Mouse (Mus musculus): ENCODE measurements at regions not wholly inside any gene's neighbourhood (a gene's known extent, or its start where the extent isn't known, plus 50 kb on each side); places are given as distances from the start of the nearest gene placed in this dataset.
A peak's percentile ranks its signal among the peaks of the same experiment; 100 is the strongest.
"Not testable (repeated sequence)": the region's sequence is repeated elsewhere in the genome, so short reads cannot be mapped to it uniquely, and the experiment has no call there.

DNA sequence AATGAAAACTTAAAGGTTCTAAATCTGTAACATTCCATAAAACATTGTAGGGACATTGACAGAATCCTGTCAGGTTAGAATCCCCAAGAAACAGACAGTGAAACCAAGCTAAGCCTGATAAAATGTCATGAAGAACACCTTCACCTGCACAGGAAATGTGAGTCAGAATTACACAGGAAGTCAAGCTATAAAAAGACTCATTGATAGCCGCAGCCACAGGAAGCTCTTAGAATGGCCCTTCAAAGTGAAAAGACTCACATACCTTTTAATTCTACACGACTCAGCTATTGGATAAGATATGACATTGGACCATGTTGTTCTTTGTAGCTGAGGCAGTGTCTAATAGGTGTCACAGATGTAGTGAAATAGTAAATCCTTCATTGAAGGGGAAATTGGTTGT is 55.3 kb downstream of the Spin2c start:
- no peaks in the 10 kb centered on the region for H3K36me3 ChIP-seq
- no peak for ATAC-seq
- WGBS: 59% methylated on average over 2 of the region's 2 CpGs
- H3K4me3 ChIP-seq (replicated peaks): no peak overlapping the region
- no peak overlapping the region for H3K27ac ChIP-seq
- H3K9me3 ChIP-seq: no peaks in the 10 kb centered on the region
- no peak overlapping the region for H3K4me2 ChIP-seq (replicated peaks)
- H3K4me1 ChIP-seq (replicated peaks): no peaks in the 10 kb centered on the region
- H3K9ac ChIP-seq: no peak overlapping the region
- no peaks in the 10 kb centered on the region for H3K27me3 ChIP-seq (replicated peaks)

DNA sequence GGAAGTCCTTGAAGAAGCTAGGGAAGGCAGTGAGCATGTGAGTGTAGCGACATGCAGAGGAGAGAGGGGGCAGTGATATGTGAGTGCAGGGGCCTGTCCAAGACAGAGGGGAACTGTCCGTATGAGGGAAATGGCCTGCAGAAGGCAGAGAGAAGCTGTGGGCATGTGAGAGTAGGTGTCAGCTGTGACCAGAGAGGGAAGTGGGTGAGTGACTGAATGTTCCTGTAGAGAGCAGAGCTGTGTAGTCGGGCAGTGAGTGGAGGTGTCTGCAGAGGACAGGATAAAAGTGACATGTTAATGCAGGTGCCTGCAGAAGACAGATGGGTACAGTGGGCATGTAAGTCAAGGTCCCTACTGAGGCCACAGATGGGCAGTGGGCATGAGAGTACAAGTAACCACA is 84.4 kb downstream of the Samt1 start:
- 72% methylated on average over 3 of the region's 3 CpGs for WGBS
- H3K9me3 ChIP-seq: no peaks in the 10 kb centered on the region
- no peak overlapping the region for H3K27ac ChIP-seq
- no peak overlapping the region for H3K9ac ChIP-seq
- no peak for ATAC-seq
- no peak overlapping the region for H3K4me3 ChIP-seq (replicated peaks)
- H3K27me3 ChIP-seq (replicated peaks): no peaks in the 10 kb centered on the region
- H3K36me3 ChIP-seq: no peaks in the 10 kb centered on the region
- no peaks in the 10 kb centered on the region for H3K4me1 ChIP-seq (replicated peaks)
- H3K4me2 ChIP-seq (replicated peaks): no peak overlapping the region

DNA sequence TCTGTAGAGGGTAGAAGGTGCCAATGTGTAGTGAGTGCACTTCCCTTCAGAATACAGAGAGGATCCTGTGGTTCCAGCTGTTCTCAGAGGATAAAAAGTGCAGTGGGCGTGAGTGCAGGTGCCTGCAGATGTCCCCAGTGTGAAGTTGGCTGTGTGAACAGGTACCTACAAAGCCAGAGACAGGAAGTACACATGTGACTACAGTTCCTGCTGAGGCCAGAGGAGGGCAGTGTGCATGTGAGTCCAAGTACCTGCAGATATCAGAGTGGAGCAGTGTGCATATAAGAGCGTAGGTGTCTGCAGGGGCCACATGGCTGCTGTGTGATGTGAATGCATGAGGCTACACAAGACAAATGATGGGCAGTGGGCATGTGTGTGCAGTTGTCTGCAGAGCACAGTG is 79.9 kb downstream of the Samt1 start:
- Histone ChIP-seq H3K27ac (no peak overlapping the region), H3K4me1 (replicated peaks) (no peaks in the 10 kb centered on the region), H3K4me3 (replicated peaks) (no peak overlapping the region), H3K9ac (no peak overlapping the region), H3K27me3 (replicated peaks) (no peaks in the 10 kb centered on the region), H3K36me3 (no peaks in the 10 kb centered on the region), H3K9me3 (no peaks in the 10 kb centered on the region), H3K4me2 (replicated peaks) (no peak overlapping the region)
- no peak for ATAC-seq
- WGBS: 68% methylated on average over 2 of the region's 2 CpGs

DNA sequence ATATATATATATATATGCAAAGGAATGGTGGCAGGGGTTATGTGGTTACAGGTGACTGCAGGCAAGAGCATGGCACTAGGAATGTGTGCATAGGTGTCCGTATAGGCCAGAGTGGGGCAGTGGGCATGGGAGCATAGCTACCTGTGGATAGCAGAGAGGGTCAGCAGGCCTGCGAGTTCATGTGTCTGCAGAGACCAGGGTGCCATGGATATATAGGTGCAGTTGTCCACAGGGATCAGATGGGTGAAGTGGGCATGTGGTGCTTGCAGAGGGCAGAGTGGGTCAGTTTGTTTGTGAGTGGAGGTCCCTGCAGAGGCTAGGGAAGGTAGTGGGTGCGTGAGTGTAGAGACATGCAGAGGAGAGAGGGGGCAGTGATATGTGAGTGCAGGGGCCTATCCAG is 76.3 kb downstream of the Samt1 start:
- 93% methylated on average over 3 of the region's 3 CpGs for WGBS
- Histone ChIP-seq H3K27me3 (replicated peaks) (no peaks in the 10 kb centered on the region), H3K9ac (no peak overlapping the region), H3K9me3 (no peaks in the 10 kb centered on the region), H3K4me1 (replicated peaks) (no peaks in the 10 kb centered on the region), H3K27ac (no peak overlapping the region), H3K36me3 (no peaks in the 10 kb centered on the region), H3K4me3 (replicated peaks) (no peak overlapping the region), H3K4me2 (replicated peaks) (no peak overlapping the region)
- no peak for ATAC-seq

DNA sequence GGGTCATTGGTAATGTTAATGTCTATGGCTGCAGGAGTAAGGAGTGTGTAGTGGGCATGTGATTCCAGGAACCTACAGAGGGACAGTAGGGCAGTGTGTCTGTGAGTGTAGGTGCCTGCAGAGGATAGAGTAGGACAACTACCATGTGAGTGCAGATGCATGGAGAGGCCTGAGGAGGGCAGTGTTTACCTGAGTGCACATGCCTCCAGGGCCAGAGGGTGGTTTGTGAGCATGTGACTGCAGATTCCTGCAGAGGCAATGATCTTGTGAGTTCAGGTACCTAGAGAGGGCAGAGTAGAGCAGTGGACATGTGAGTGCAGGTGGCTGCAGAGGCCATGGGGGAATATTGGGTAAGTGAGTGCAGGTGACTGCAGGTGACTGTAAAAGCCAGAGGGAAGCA is 75.1 kb downstream of the Samt1 start:
- H3K27ac ChIP-seq: no peak overlapping the region
- H3K4me3 ChIP-seq (replicated peaks): no peak overlapping the region
- no peaks in the 10 kb centered on the region for H3K9me3 ChIP-seq
- ATAC-seq: no peak
- no peaks in the 10 kb centered on the region for H3K36me3 ChIP-seq
- no peak overlapping the region for H3K9ac ChIP-seq
- no peaks in the 10 kb centered on the region for H3K4me1 ChIP-seq (replicated peaks)
- H3K27me3 ChIP-seq (replicated peaks): no peaks in the 10 kb centered on the region
- no peak overlapping the region for H3K4me2 ChIP-seq (replicated peaks)

DNA sequence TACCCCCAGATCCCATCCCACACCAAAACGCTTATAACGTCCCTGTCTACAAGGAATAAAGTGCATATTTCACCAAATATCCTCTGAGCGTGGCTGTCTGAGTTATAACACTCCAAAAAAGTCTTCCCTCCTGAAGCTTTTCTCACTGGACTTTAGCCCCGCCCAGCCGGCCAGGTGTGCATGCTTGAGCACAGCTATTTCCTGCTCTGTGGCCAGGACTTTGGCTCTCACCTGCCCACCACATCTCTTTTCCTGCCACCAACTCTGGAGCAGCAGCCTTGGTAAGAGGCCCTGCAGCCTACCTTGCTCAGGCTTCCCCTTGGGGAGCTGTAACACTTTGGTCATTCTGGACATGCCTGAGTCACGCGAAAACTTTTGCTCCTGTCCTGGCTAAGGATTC is 72.4 kb downstream of the Samt1 start:
- H3K4me2 ChIP-seq (replicated peaks): no peak overlapping the region
- H3K27ac ChIP-seq: no peak overlapping the region
- H3K9ac ChIP-seq: no peak overlapping the region
- no peaks in the 10 kb centered on the region for H3K4me1 ChIP-seq (replicated peaks)
- no peaks in the 10 kb centered on the region for H3K36me3 ChIP-seq
- H3K27me3 ChIP-seq (replicated peaks): no peaks in the 10 kb centered on the region
- ATAC-seq: peak; percentile 86
- no peak overlapping the region for H3K4me3 ChIP-seq (replicated peaks)
- WGBS: 90% methylated on average over 7 of the region's 7 CpGs
- H3K9me3 ChIP-seq: no peaks in the 10 kb centered on the region

DNA sequence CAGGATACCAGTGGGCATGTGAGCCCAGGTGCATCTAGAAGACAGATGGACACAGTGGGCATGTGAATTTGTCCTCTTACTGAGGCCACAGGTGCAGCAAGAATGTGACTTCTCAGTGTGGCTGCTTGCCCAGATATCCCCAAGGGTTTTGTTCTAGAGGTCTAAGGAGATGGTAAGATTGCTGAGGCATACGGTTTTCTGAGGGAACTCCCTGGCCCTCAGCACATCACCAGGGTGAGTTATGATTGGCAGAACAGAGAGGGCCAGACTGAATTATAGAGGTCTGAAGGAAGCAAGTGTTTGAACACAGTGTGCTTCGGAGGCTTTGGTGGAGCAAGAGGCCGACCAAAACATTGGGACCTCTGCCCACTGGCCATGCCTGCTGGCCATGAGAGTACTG is 71.3 kb downstream of the Samt1 start:
- H3K4me2 ChIP-seq (replicated peaks); H3K9me3 ChIP-seq; H3K36me3 ChIP-seq; ATAC-seq; H3K4me3 ChIP-seq (replicated peaks); H3K27ac ChIP-seq; H3K4me1 ChIP-seq (replicated peaks); H3K9ac ChIP-seq; H3K27me3 ChIP-seq (replicated peaks): not testable (repeated sequence)
- 83% methylated on average over 3 of the region's 3 CpGs for WGBS

Data from intestine, embryonic 15.5 days (tissue).